Mouse (Mus musculus): ENCODE data around the gene Tmem168. TPM values are rescaled to one million over a fixed set of nuclear protein-coding genes. Genes with fewer than 3 reads are reported as not detected.
A peak's percentile ranks its signal among the peaks of the same experiment; 100 is the strongest.

Gene Tmem168
- total and polyA plus RNA-seq, 3 experiments = 5.5 to 18.3 (median 15.6) TPM

DNA sequence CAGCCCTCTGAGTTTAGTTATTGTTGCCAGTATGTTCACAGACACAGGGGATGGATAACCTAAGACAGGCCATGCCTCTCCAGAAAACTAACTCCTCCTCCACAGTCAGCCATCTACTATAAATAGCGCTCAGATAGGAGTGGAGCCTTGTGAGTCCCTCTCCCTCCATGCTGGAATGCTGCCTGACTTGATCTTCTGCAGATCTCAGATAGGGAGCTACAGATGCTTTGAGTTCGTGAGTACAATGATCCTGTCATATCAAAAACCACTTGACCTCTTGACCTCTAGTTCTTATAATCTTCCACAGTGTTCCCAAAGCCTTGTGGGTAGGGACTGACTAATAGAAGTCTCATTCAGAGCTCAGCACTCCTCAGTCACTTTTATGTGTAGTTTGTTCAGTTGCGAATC is 28.7 kb upstream of the Tmem168 start:
- Histone ChIP-seq H3K4me1 (ENCODE audit: control insufficient read depth, insufficient read depth, low read length) (peaks cover 2% of the 10 kb centered on the region; the same call in 1 of the 2 replicates), H3K27ac (no peak overlapping the region), H3K9ac (ENCODE audit: low read depth, low read length) (no peak overlapping the region), H3K79me2 (replicated peaks; ENCODE audit: control insufficient read depth, insufficient read depth, low read length) (no peaks in the 10 kb centered on the region), H3K27me3 (ENCODE audit: control insufficient read depth, insufficient read depth, low read length) (no peaks in the 10 kb centered on the region), H3K36me3 (ENCODE audit: control insufficient read depth, insufficient read depth, low read length) (no peaks in the 10 kb centered on the region; the same call in 1 of the 2 replicates), H3K4me3 (no peak overlapping the region)
- peak in 1 of 2 experiments; percentile 24 for DNase-seq
- intact Hi-C loops (cut with DNase I) = no loop called here
- 41% methylated on average over 3 of the region's 3 CpGs for WGBS
- no peak for TF ChIP-seq POLR2A (IDR thresholded peaks at IDR 0.05; ENCODE audit: insufficient read depth, low read depth, low read length)
- TF ChIP-seq CTCF (IDR thresholded peaks at IDR 0.05) = no peak
- TF ChIP-seq EP300 (IDR thresholded peaks at IDR 0.05; ENCODE audit: insufficient read depth, low read depth, low read length) = 0 out of 2 replicates have a peak, but pooled peaks have one; percentile 20

DNA sequence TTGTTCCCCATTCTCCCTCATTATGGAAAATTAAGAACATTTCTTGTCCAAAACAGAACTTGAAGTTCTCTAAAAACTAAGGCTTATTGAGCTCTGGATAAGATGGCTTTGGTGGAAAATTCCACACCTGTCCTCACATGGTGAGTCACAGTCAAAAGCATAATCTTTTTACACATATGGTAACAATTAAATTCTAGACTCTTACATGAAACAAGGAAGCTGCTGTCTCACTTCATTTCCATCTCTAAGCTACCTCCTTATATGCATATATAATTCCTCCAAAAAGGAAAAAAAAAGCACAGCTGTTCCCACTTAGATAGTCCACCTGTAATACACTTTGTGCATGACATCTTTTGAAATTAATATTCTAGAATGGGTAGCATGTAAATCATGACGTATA is 24.7 kb upstream of the Tmem168 start:
- no peaks in the 10 kb centered on the region for H3K27me3 ChIP-seq (ENCODE audit: control insufficient read depth, insufficient read depth, low read length)
- no peaks in the 10 kb centered on the region; the same call in 1 of the 2 replicates for H3K36me3 ChIP-seq (ENCODE audit: control insufficient read depth, insufficient read depth, low read length)
- no peaks in the 10 kb centered on the region for H3K79me2 ChIP-seq (replicated peaks; ENCODE audit: control insufficient read depth, insufficient read depth, low read length)
- intact Hi-C loops (cut with DNase I) = no loop called here
- 95% methylated on average over 1 of the region's 1 CpGs for WGBS
- H3K9ac ChIP-seq (ENCODE audit: low read depth, low read length) = no peak overlapping the region
- no peak for TF ChIP-seq EP300 (IDR thresholded peaks at IDR 0.05; ENCODE audit: insufficient read depth, low read depth, low read length)
- no peak for TF ChIP-seq POLR2A (IDR thresholded peaks at IDR 0.05; ENCODE audit: insufficient read depth, low read depth, low read length)
- no peak for TF ChIP-seq CTCF (IDR thresholded peaks at IDR 0.05)
- H3K4me3 ChIP-seq = no peak overlapping the region
- H3K4me1 ChIP-seq (ENCODE audit: control insufficient read depth, insufficient read depth, low read length) = no peaks in the 10 kb centered on the region
- H3K27ac ChIP-seq = no peak overlapping the region
- no peak for DNase-seq

DNA sequence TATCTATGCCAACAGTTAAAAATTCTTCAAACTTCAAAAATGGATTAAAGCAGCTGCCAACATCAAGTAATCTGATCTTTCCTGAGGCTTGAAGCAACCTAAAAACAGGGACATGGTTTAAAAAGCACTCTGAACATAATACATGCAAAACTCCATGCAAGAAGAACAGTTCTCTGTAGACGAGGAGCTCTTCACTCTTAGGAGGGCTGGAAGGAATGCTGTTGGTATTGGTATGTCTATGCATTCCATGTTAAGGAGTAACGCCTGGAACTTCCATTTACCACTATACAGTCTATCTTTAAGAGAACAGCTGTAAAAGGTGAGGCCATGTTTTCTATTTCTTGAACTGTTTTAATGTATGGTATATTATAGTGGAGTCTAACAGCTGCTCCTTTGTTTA is 22.7 kb upstream of the Tmem168 start:
- Histone ChIP-seq H3K27me3 (ENCODE audit: control insufficient read depth, insufficient read depth, low read length) (no peaks in the 10 kb centered on the region), H3K9ac (ENCODE audit: low read depth, low read length) (no peak overlapping the region), H3K79me2 (replicated peaks; ENCODE audit: control insufficient read depth, insufficient read depth, low read length) (no peaks in the 10 kb centered on the region), H3K27ac (no peak overlapping the region), H3K4me1 (ENCODE audit: control insufficient read depth, insufficient read depth, low read length) (no peaks in the 10 kb centered on the region), H3K36me3 (ENCODE audit: control insufficient read depth, insufficient read depth, low read length) (no peaks in the 10 kb centered on the region), H3K4me3 (no peak overlapping the region)
- DNase-seq = no peak
- intact Hi-C loops (cut with DNase I) = no loop called here
- 85% methylated on average over 2 of the region's 2 CpGs for WGBS
- TF ChIP-seq POLR2A (IDR thresholded peaks at IDR 0.05; ENCODE audit: insufficient read depth, low read depth, low read length) (no peak), EP300 (IDR thresholded peaks at IDR 0.05; ENCODE audit: insufficient read depth, low read depth, low read length) (no peak), CTCF (IDR thresholded peaks at IDR 0.05) (no peak)

DNA sequence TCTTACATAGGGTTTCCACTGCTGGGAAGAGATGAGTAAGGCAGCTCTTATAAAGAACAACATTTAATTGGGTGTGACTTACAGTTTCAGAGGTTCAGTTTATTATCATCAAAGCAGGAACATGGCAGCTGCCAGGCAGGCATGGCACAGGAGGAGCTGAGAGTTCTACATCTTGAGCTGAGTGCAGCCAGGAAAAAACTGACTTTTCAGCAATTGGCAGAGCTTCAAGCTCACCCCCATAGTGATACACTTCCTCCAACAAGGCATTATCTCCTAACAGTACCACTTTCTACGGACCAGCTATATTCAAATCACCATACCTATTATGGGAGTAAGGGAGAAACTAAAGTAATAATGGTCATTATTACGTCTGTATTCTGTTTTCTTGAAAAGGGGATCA is 11.7 kb upstream of the Tmem168 start:
- WGBS = 69% methylated on average over 2 of the region's 2 CpGs
- no peaks in the 10 kb centered on the region for H3K4me1 ChIP-seq (ENCODE audit: control insufficient read depth, insufficient read depth, low read length)
- TF ChIP-seq CTCF (IDR thresholded peaks at IDR 0.05) = no peak
- TF ChIP-seq POLR2A (IDR thresholded peaks at IDR 0.05; ENCODE audit: insufficient read depth, low read depth, low read length) = no peak
- TF ChIP-seq EP300 (IDR thresholded peaks at IDR 0.05; ENCODE audit: insufficient read depth, low read depth, low read length) = no peak
- intact Hi-C loops (cut with DNase I) = no loop called here
- DNase-seq = no peak
- no peak overlapping the region for H3K27ac ChIP-seq
- H3K9ac ChIP-seq (ENCODE audit: low read depth, low read length) = no peak overlapping the region
- no peaks in the 10 kb centered on the region for H3K79me2 ChIP-seq (replicated peaks; ENCODE audit: control insufficient read depth, insufficient read depth, low read length)
- H3K4me3 ChIP-seq = no peak overlapping the region
- no peaks in the 10 kb centered on the region for H3K36me3 ChIP-seq (ENCODE audit: control insufficient read depth, insufficient read depth, low read length)
- H3K27me3 ChIP-seq (ENCODE audit: control insufficient read depth, insufficient read depth, low read length) = no peaks in the 10 kb centered on the region

DNA sequence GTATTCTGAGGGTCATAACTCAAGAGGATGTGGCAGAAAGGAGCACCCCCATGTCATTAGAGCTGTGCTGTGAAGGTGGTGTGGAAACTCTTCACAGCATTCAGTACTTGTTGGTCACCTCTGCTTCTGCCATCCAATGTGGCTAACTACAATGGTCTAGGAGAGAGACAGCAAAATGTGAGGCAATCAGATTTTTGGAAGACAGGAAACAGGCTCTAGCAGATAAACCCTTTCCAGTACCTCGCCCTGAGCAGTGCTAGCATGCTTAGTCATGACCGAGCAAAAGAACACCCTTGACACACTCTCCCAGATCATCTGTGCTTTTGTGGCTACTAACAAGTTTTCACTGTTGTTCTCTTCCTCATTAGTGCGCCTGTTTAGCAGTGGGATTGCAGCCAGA is 9.2 kb upstream of the Tmem168 start:
- Histone ChIP-seq H3K27ac (no peak overlapping the region), H3K79me2 (replicated peaks; ENCODE audit: control insufficient read depth, insufficient read depth, low read length) (no peaks in the 10 kb centered on the region), H3K36me3 (ENCODE audit: control insufficient read depth, insufficient read depth, low read length) (no peaks in the 10 kb centered on the region), H3K4me1 (ENCODE audit: control insufficient read depth, insufficient read depth, low read length) (no peaks in the 10 kb centered on the region), H3K4me3 (no peak overlapping the region), H3K27me3 (ENCODE audit: control insufficient read depth, insufficient read depth, low read length) (no peaks in the 10 kb centered on the region), H3K9ac (ENCODE audit: low read depth, low read length) (no peak overlapping the region)
- intact Hi-C loops (cut with DNase I) = no loop called here
- no peak for TF ChIP-seq CTCF (IDR thresholded peaks at IDR 0.05)
- TF ChIP-seq POLR2A (IDR thresholded peaks at IDR 0.05; ENCODE audit: insufficient read depth, low read depth, low read length) = no peak
- no peak for TF ChIP-seq EP300 (IDR thresholded peaks at IDR 0.05; ENCODE audit: insufficient read depth, low read depth, low read length)
- 71% methylated on average over 3 of the region's 3 CpGs for WGBS
- no peak for DNase-seq

DNA sequence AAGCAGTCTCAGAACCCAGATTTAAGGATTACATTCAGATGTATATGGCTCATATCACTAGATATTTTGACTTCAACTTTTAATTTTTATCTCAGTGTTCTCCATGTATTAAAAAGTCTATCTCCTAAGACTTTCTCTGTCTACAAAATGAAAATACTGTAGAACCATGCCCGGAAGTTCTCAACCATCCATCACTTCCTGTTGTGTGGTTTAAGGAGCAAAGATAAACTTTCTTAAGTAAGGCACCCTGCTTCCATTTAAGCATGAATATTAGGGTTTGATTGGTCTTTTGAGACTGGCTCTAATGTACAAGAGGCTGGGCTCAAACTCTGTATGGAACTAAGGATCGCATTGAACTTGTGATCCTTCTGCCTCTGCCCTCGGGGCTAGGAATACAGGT is 6.7 kb upstream of the Tmem168 start:
- no peak for TF ChIP-seq EP300 (IDR thresholded peaks at IDR 0.05; ENCODE audit: insufficient read depth, low read depth, low read length)
- TF ChIP-seq CTCF (IDR thresholded peaks at IDR 0.05) = no peak
- TF ChIP-seq POLR2A (IDR thresholded peaks at IDR 0.05; ENCODE audit: insufficient read depth, low read depth, low read length) = no peak
- no peak for DNase-seq
- 86% methylated on average over 3 of the region's 3 CpGs for WGBS
- Histone ChIP-seq H3K36me3 (ENCODE audit: control insufficient read depth, insufficient read depth, low read length) (no peaks in the 10 kb centered on the region), H3K27ac (no peak overlapping the region), H3K9ac (ENCODE audit: low read depth, low read length) (no peak overlapping the region), H3K4me3 (no peak overlapping the region), H3K4me1 (ENCODE audit: control insufficient read depth, insufficient read depth, low read length) (no peaks in the 10 kb centered on the region), H3K27me3 (ENCODE audit: control insufficient read depth, insufficient read depth, low read length) (no peaks in the 10 kb centered on the region), H3K79me2 (replicated peaks; ENCODE audit: control insufficient read depth, insufficient read depth, low read length) (no peaks in the 10 kb centered on the region)
- intact Hi-C loops (cut with DNase I) = no loop called here
